ENCODE assay signal across 30 mouse cellular contexts in genomic region chr1:87060913-87061312, GRCm38 (mm10). TPM values are rescaled to one million over a fixed set of nuclear protein-coding genes. Genes with fewer than 3 reads are reported as not detected.
DNase-seq lines count a peak whose midpoint lies in the region; ATAC-seq and TF ChIP-seq lines count a peak whose summit lies in the region.
"Had no signal": no experiment of that assay in that cellular context is flagged by ENCODE, and none has a peak within 500 bp of the region (broad histone marks: within the 10 kb centered on the region; RNA-seq: fewer than 3 reads in every experiment).

No protein-coding gene starts in this region.

- intact Hi-C loops in heart, adult 2 months (cut with DNase I), result no loop called here
- intact Hi-C loops in heart, postnatal 36 days (cut with DNase I), result no loop called here

- no peak for ATAC-seq in liver, embryonic 14.5 days (ENCODE audit: insufficient read depth)
- no peak for ATAC-seq in liver, embryonic 11.5 days (replicated peaks; ENCODE audit: low FRiP score)
- no peak for ATAC-seq in megakaryocyte progenitor cell, adult 5-6 weeks (replicated peaks; ENCODE audit: poor library complexity)
- ATAC-seq: intestine, embryonic 15.5 days had no signal

- H3K4me1 ChIP-seq in heart, adult 2 months (ENCODE audit: control insufficient read depth, insufficient read depth, low read length), result no peaks in the 10 kb centered on the region
- 0 out of 4 replicates have a peak, but pooled peaks cover 0 to 1% of the 10 kb centered on the region in 2 experiments for H3K4me1 ChIP-seq in liver, embryonic 14.5 days (replicated peaks; ENCODE audit: control insufficient read depth in 2 of 2, insufficient read depth in 2 of 2, low read length in 1 of 2)
- no peaks in the 10 kb centered on the region for H3K4me1 ChIP-seq in liver, embryonic 11.5 days (replicated peaks; ENCODE audit: control insufficient read depth, insufficient read depth, low read length)
- peaks cover 10% of the 10 kb centered on the region; the same call in 1 of the 2 replicates for H3K4me1 ChIP-seq in E14TG2a.4 (replicated peaks; ENCODE audit: low read depth, low read length)
- H3K4me1 ChIP-seq: heart, embryonic 15.5 days; hindbrain, embryonic 15.5 days; intestine, embryonic 15.5 days; limb, embryonic 12.5 days; liver, embryonic 13.5 days had no signal

- H3K27me3 ChIP-seq in heart, adult 2 months (ENCODE audit: control insufficient read depth, insufficient read depth, low read length), result no peaks in the 10 kb centered on the region
- H3K27me3 ChIP-seq in liver, embryonic 14.5 days (ENCODE audit: control insufficient read depth, insufficient read depth, low read length), result no peaks in the 10 kb centered on the region
- no peaks in the 10 kb centered on the region for H3K27me3 ChIP-seq in liver, embryonic 11.5 days (replicated peaks; ENCODE audit: control insufficient read depth, insufficient read depth, low read length)
- no peaks in the 10 kb centered on the region for H3K27me3 ChIP-seq in E14TG2a.4 (ENCODE audit: insufficient read depth, low read length)
- H3K27me3 ChIP-seq: heart, embryonic 15.5 days; hindbrain, embryonic 15.5 days; intestine, embryonic 15.5 days; limb, embryonic 12.5 days; liver, embryonic 13.5 days; neural tube, embryonic 12.5 days had no signal

- no peak overlapping the region for H3K4me3 ChIP-seq in heart, adult 2 months
- no peak overlapping the region for H3K4me3 ChIP-seq in liver, embryonic 14.5 days (ENCODE audit: insufficient read depth in 1 of 2, low read depth in 2 of 2, low read length in 2 of 2)
- H3K4me3 ChIP-seq in liver, embryonic 11.5 days (ENCODE audit: low read depth, low read length), result no peak overlapping the region
- no peak overlapping the region for H3K4me3 ChIP-seq in E14TG2a.4 (replicated peaks; ENCODE audit: low read length)
- H3K4me3 ChIP-seq: forebrain, embryonic 10.5 days; heart, embryonic 15.5 days; hindbrain, embryonic 15.5 days; intestine, embryonic 15.5 days; limb, embryonic 12.5 days; liver, embryonic 13.5 days; neural tube, embryonic 12.5 days had no signal

- no peak overlapping the region for H3K9ac ChIP-seq in heart, adult 2 months (ENCODE audit: low read depth, low read length)
- no peak overlapping the region for H3K9ac ChIP-seq in liver, embryonic 14.5 days (replicated peaks)
- H3K9ac ChIP-seq in liver, embryonic 11.5 days (ENCODE audit: low read depth, low read length), result no peak overlapping the region
- H3K9ac ChIP-seq: heart, embryonic 15.5 days; hindbrain, embryonic 15.5 days; intestine, embryonic 15.5 days; limb, embryonic 12.5 days; liver, embryonic 13.5 days; neural tube, embryonic 12.5 days had no signal

- TF ChIP-seq CTCF in heart, adult 2 months (IDR thresholded peaks at IDR 0.05), result peak; percentile 37
- TF ChIP-seq CTCF in liver, embryonic 14.5 days (IDR thresholded peaks at IDR 0.05; ENCODE audit: low read depth), result peak; percentile 40
- peak; percentile 33 for TF ChIP-seq CTCF in E14TG2a.4 (conservative IDR thresholded peaks at IDR 0.05; ENCODE audit: low read length)

- no peak overlapping the region for H3K27ac ChIP-seq in heart, adult 2 months
- no peak overlapping the region for H3K27ac ChIP-seq in liver, embryonic 14.5 days
- H3K27ac ChIP-seq in liver, embryonic 11.5 days (ENCODE audit: low read depth, low read length), result no peak overlapping the region
- H3K27ac ChIP-seq: forebrain, embryonic 10.5 days; heart, embryonic 15.5 days; hindbrain, embryonic 15.5 days; intestine, embryonic 15.5 days; limb, embryonic 12.5 days; liver, embryonic 13.5 days; neural tube, embryonic 12.5 days had no signal

- no peaks in the 10 kb centered on the region for H3K9me3 ChIP-seq in liver, embryonic 14.5 days (ENCODE audit: control insufficient read depth, low read length)
- H3K9me3 ChIP-seq in liver, embryonic 11.5 days (ENCODE audit: control insufficient read depth, low read length), result no peaks in the 10 kb centered on the region
- no peaks in the 10 kb centered on the region for H3K9me3 ChIP-seq in E14TG2a.4 (ENCODE audit: low read length)
- H3K9me3 ChIP-seq: forebrain, embryonic 10.5 days; heart, embryonic 15.5 days; hindbrain, embryonic 15.5 days; intestine, embryonic 15.5 days; limb, embryonic 12.5 days; neural tube, embryonic 12.5 days had no signal

- H3K36me3 ChIP-seq in heart, adult 2 months (ENCODE audit: control insufficient read depth, insufficient read depth, low read length), result no peaks in the 10 kb centered on the region
- H3K36me3 ChIP-seq in liver, embryonic 14.5 days (replicated peaks; ENCODE audit: control insufficient read depth, insufficient read depth, low read depth), result no peaks in the 10 kb centered on the region
- no peaks in the 10 kb centered on the region for H3K36me3 ChIP-seq in liver, embryonic 11.5 days (ENCODE audit: control insufficient read depth, insufficient read depth, low read length)
- no peaks in the 10 kb centered on the region for H3K36me3 ChIP-seq in E14TG2a.4 (ENCODE audit: insufficient read depth, low read length)
- H3K36me3 ChIP-seq: forebrain, embryonic 10.5 days; heart, embryonic 15.5 days; hindbrain, embryonic 15.5 days; intestine, embryonic 15.5 days; limb, embryonic 12.5 days; liver, embryonic 13.5 days; neural tube, embryonic 12.5 days had no signal

- H3K79me2 ChIP-seq in heart, adult 2 months (replicated peaks; ENCODE audit: control insufficient read depth, insufficient read depth, low read length), result no peaks in the 10 kb centered on the region

- TF ChIP-seq EP300 in heart, adult 2 months (IDR thresholded peaks at IDR 0.05; ENCODE audit: insufficient read depth, low read depth, low read length), result no peak
- no peak for TF ChIP-seq EP300 in liver, embryonic 14.5 days (IDR thresholded peaks at IDR 0.05; ENCODE audit: low read depth)

- H3K4me2 ChIP-seq in liver, embryonic 14.5 days (ENCODE audit: low read depth), result no peak overlapping the region
- H3K4me2 ChIP-seq in liver, embryonic 11.5 days, result no peak overlapping the region
- H3K4me2 ChIP-seq: heart, embryonic 15.5 days; hindbrain, embryonic 15.5 days; intestine, embryonic 15.5 days; limb, embryonic 12.5 days; liver, embryonic 13.5 days; neural tube, embryonic 12.5 days had no signal

- no peak for DNase-seq in heart, adult 2 months
- DNase-seq in heart, postnatal 36 days, result no peak
- no peak for DNase-seq in liver, embryonic 14.5 days (ENCODE audit: low read depth in 3 of 3, low spot score in 3 of 3)
- DNase-seq in liver, embryonic 11.5 days (ENCODE audit: low spot score), result no peak
- peak; percentile 28 for DNase-seq in ZHBTc4 (ENCODE audit: low read depth, low spot score)
- DNase-seq: adrenal gland, postnatal 10 days; cerebellum, adult 18-20 months; cerebellum, postnatal 14 days; heart, postnatal 4 days; layer of hippocampus, postnatal 36 days; liver, embryonic 13.5 days; lung, postnatal 10 days; midbrain, embryonic 14.5 days; right cerebral cortex, postnatal 25 days; thymus, postnatal 14 days had no signal

- no peak for TF ChIP-seq POLR2A in heart, adult 2 months (IDR thresholded peaks at IDR 0.05; ENCODE audit: insufficient read depth, low read depth, low read length)

RNA-seq across cellular contexts. Expression of gene Alppl2, which starts 28.8 kb away (rescaled TPM):
- not detected for total RNA-seq in heart, adult 2 months (2021)
- not detected in 2 replicates for polyA plus RNA-seq in heart, adult 2 months (2012; rRNA removed)
- not detected for total RNA-seq in heart, postnatal 36 days (2021)
- not detected in 2 replicates for polyA plus RNA-seq in liver, embryonic 14.5 days (2012; rRNA removed)
- not detected in 2 replicates for polyA plus RNA-seq in liver, embryonic 14.5 days (2014; fragmentation: Nextera tagmentation; extraction: Ambion mirVana)
- polyA plus RNA-seq in liver, embryonic 11.5 days (2014; fragmentation: Nextera tagmentation; extraction: Ambion mirVana), result 0.14 TPM in 1 of 2 replicates, not detected in the other
- not detected in 2 replicates for total RNA-seq in megakaryocyte progenitor cell, adult 5-6 weeks (2015)
- not detected in 2 replicates for total RNA-seq in megakaryocyte progenitor cell, adult 5-6 weeks (2017)
- total RNA-seq: adrenal gland, postnatal 10 days; gastrocnemius, postnatal 4 days; heart, postnatal 4 days; layer of hippocampus, adult 8-10 months; layer of hippocampus, postnatal 36 days; left cerebral cortex, postnatal 14 days; megakaryocyte, adult 5-6 weeks had no signal
- polyA plus RNA-seq: embryonic facial prominence, embryonic 11.5 days; forebrain, embryonic 10.5 days; heart, embryonic 15.5 days; hindbrain, embryonic 15.5 days; intestine, embryonic 15.5 days; kidney, embryonic 16.5 days; limb, embryonic 12.5 days; liver, embryonic 13.5 days; midbrain, embryonic 14.5 days; neural tube, embryonic 12.5 days; spleen, adult 2 months had no signal

RNA-seq across cellular contexts. Expression of gene Alpi, which starts 40.5 kb away (rescaled TPM):
- not detected for total RNA-seq in heart, adult 2 months (2021)
- polyA plus RNA-seq in heart, adult 2 months (2012; rRNA removed), result 0.06 TPM in 1 of 2 replicates, not detected in the other
- total RNA-seq in heart, postnatal 36 days (2021), result not detected
- not detected in 2 replicates for polyA plus RNA-seq in liver, embryonic 14.5 days (2012; rRNA removed)
- not detected in 2 replicates for polyA plus RNA-seq in liver, embryonic 14.5 days (2014; fragmentation: Nextera tagmentation; extraction: Ambion mirVana)
- polyA plus RNA-seq in liver, embryonic 11.5 days (2014; fragmentation: Nextera tagmentation; extraction: Ambion mirVana), result not detected in 2 replicates
- total RNA-seq in megakaryocyte progenitor cell, adult 5-6 weeks (2015), result not detected in 2 replicates
- not detected in 2 replicates for total RNA-seq in megakaryocyte progenitor cell, adult 5-6 weeks (2017)
- total RNA-seq: adrenal gland, postnatal 10 days; gastrocnemius, postnatal 4 days; heart, postnatal 4 days; layer of hippocampus, postnatal 36 days; left cerebral cortex, postnatal 14 days; megakaryocyte, adult 5-6 weeks had no signal
- polyA plus RNA-seq: embryonic facial prominence, embryonic 11.5 days; forebrain, embryonic 10.5 days; heart, embryonic 15.5 days; hindbrain, embryonic 15.5 days; limb, embryonic 12.5 days; liver, embryonic 13.5 days; midbrain, embryonic 14.5 days; neural tube, embryonic 12.5 days; spleen, adult 2 months had no signal
